Mouse (Mus musculus) spleen, adult 2 months (tissue): ENCODE data around the gene Igf2. TPM values are rescaled to one million over a fixed set of nuclear protein-coding genes. Genes with fewer than 3 reads are reported as not detected.

Experiments
- DNase-seq, 2 experiments: peaks; one replicate each; pipeline versions ENCODE4 v3.0.0 to v3.0.0-alpha.2; 2012 to 2021; ENCODE audit warnings: low spot score in 2 of 2, low read depth in 1 of 2
- H3K27ac ChIP-seq: fragments of 200-500 bp; 2 replicates; pipeline ENCODE4 v1.5.1; 2012; ENCODE audit warnings: low read length, inconsistent platforms; ENCODE audit not compliant: insufficient read depth
- H3K27me3 ChIP-seq: fragments of 200-500 bp; 2 replicates; pipeline ENCODE4 v1.6.1; 2012; ENCODE audit warnings: mild to moderate bottlenecking, moderate library complexity, low read length, inconsistent platforms; ENCODE audit not compliant: control insufficient read depth, insufficient read depth
- H3K36me3 ChIP-seq: fragments of 200-500 bp; 2 replicates; pipeline ENCODE4 v1.6.1; 2012; ENCODE audit warnings: mild to moderate bottlenecking, low read length, inconsistent platforms; ENCODE audit not compliant: control insufficient read depth, insufficient read depth
- H3K4me1 ChIP-seq: fragments of 200-500 bp; 2 replicates; pipeline ENCODE4 v1.6.1; 2011; ENCODE audit warnings: inconsistent platforms; ENCODE audit not compliant: control insufficient read depth, insufficient read depth, insufficient read length
- H3K4me3 ChIP-seq: fragments of 200-500 bp; 2 replicates; pipeline ENCODE4 v1.5.1; 2011; ENCODE audit warnings: mild to moderate bottlenecking, inconsistent platforms; ENCODE audit not compliant: insufficient read depth, insufficient read length; ENCODE audit errors: extremely low read depth
- CTCF ChIP-seq: fragments of 200-500 bp; IDR thresholded peaks from 2 replicates; pipeline ENCODE4 v1.5.1; 2011; ENCODE audit warnings: mild to moderate bottlenecking, inconsistent platforms; ENCODE audit not compliant: insufficient read depth, insufficient read length, insufficient replicate concordance; ENCODE audit errors: extremely low read depth
- POLR2A ChIP-seq: fragments of 200-500 bp; IDR thresholded peaks from 2 replicates; pipeline ENCODE4 v1.6.1; 2011; ENCODE audit warnings: low read depth, low read length, inconsistent platforms
- WGBS: fragments of 180-500 bp; shearing (Covaris S2); methylation state at CpG from one replicate; pipeline ENCODE4 v1.1.7; 2018; 5-methylcytosine and 5-hydroxymethylcytosine counted together
- polyA plus RNA-seq: library from polyadenylated mRNA; depleted of rRNA; stranded (reverse); fragments of >200 nt; gene quantifications from 2 replicates; pipeline ENCODE4 v1.2.3, GENCODE M21; 2012

Gene Igf2
- polyA plus RNA-seq, 1 experiment, result 13.9 TPM

GRCm38 (mm10) chr7:142646676-142647075, 19.9 kb downstream of the Igf2 start:
- WGBS, result 76% methylated on average over 6 of the region's 6 CpGs
- TF ChIP-seq POLR2A, result no peak
- TF ChIP-seq CTCF, result no peak
- Histone ChIP-seq H3K36me3 (no peaks in the 10 kb centered on the region), H3K4me3 (no peak overlapping the region), H3K27ac (no peak overlapping the region), H3K27me3 (no peaks in the 10 kb centered on the region), H3K4me1 (no peaks in the 10 kb centered on the region)
- DNase-seq, result no peak

GRCm38 (mm10) chr7:142645045-142645444, 21.6 kb downstream of the Igf2 start:
- 52% methylated on average over 5 of the region's 5 CpGs for WGBS
- H3K4me3 ChIP-seq, result no peak overlapping the region
- no peaks in the 10 kb centered on the region for H3K36me3 ChIP-seq
- no peaks in the 10 kb centered on the region for H3K27me3 ChIP-seq
- TF ChIP-seq POLR2A, result no peak
- no peak for TF ChIP-seq CTCF
- no peak for DNase-seq
- H3K27ac ChIP-seq, result no peak overlapping the region
- no peaks in the 10 kb centered on the region for H3K4me1 ChIP-seq

DNA sequence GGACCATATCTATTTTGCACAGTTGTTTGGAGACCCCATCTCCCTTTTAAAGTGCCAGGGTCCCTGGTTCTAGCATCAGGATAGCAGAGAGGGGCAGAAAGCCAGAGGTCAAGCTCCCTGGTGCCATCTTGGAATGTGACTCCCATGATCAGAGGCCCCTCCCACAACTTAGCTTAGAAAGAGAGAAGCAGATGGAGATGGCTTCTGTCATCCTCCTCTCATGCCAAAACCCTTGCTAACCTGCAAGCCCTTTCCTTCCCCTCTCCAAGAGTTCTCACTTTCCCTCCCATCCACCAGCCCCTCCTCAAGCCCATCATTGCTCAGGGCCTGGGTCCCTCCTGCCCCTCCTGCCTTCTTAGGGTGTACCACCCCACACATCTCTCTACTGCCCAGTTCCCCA, 30.4 kb downstream of the Igf2 start:
- DNase-seq, result no peak
- TF ChIP-seq POLR2A (no peak), CTCF (no peak)
- Histone ChIP-seq H3K27me3 (no peaks in the 10 kb centered on the region), H3K4me3 (no peak overlapping the region), H3K36me3 (no peaks in the 10 kb centered on the region), H3K27ac (no peak overlapping the region), H3K4me1 (no peaks in the 10 kb centered on the region)

- H3K4me3 ChIP-seq, result no peak overlapping the region
- no peaks in the 10 kb centered on the region for H3K27me3 ChIP-seq
- no peaks in the 10 kb centered on the region for H3K4me1 ChIP-seq
- no peak for DNase-seq
- 83% methylated on average over 10 of the region's 10 CpGs for WGBS
- no peaks in the 10 kb centered on the region for H3K36me3 ChIP-seq
- no peak for TF ChIP-seq CTCF
- no peak for TF ChIP-seq POLR2A
- no peak overlapping the region for H3K27ac ChIP-seq
Measured at GRCm38 (mm10) chr7:142630691-142631090, 35.9 kb downstream of the Igf2 start.

GRCm38 (mm10) chr7:142629806-142630205, 36.8 kb downstream of the Igf2 start:
- TF ChIP-seq POLR2A (no peak), CTCF (no peak)
- H3K4me3 ChIP-seq, result no peak overlapping the region
- H3K36me3 ChIP-seq, result no peaks in the 10 kb centered on the region
- 86% methylated on average over 6 of the region's 6 CpGs for WGBS
- no peaks in the 10 kb centered on the region for H3K27me3 ChIP-seq
- H3K4me1 ChIP-seq, result no peaks in the 10 kb centered on the region
- no peak overlapping the region for H3K27ac ChIP-seq
- DNase-seq, result no peak

DNA sequence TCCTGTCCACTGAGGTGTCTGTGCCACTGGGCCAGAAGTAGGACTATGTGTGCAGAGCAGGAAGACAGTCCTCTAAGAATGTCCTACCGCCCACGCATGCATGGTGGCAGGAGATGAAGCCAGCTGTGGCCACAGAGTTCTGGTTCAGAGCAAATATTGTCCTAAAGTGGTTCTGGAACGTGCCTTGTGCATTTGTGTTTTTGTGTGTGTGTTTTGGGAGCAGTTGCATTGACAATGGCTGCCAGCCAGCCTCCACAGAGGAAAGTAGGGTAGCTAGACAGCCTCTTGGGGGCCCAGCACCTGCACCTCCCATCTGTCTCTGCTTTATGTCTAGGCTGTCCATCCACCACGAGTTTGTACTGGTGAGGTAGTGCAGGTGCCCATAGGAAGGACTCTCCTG, 44.4 kb downstream of the Igf2 start:
- DNase-seq, result no peak
- Histone ChIP-seq H3K4me3 (no peak overlapping the region), H3K4me1 (no peaks in the 10 kb centered on the region), H3K27me3 (no peaks in the 10 kb centered on the region), H3K27ac (no peak overlapping the region), H3K36me3 (no peaks in the 10 kb centered on the region)
- TF ChIP-seq POLR2A (no peak), CTCF (no peak)
- WGBS, result 60% methylated on average over 4 of the region's 4 CpGs

GRCm38 (mm10) chr7:142613077-142613476, 53.5 kb downstream of the Igf2 start:
- Histone ChIP-seq H3K4me1 (no peaks in the 10 kb centered on the region), H3K27me3 (0 out of 2 replicates have a peak, but pooled peaks cover 1% of the 10 kb centered on the region), H3K4me3 (no peak overlapping the region), H3K36me3 (no peaks in the 10 kb centered on the region), H3K27ac (no peak overlapping the region)
- no peak for DNase-seq
- no peak for TF ChIP-seq POLR2A
- TF ChIP-seq CTCF, result no peak
- WGBS, result 74% methylated on average over 2 of the region's 2 CpGs
